Mouse (Mus musculus) left cerebral cortex, adult 9 months (tissue): ENCODE measurements around the gene Kif12.
A peak's percentile ranks its signal among the peaks of the same experiment; 100 is the strongest.

Experiments used
- DNase-seq, 2 experiments: peaks; one replicate each; pipeline ENCODE4 v3.0.0; 2022; ENCODE audit warnings: low spot score in 2 of 2

The Kif12 gene

DNA sequence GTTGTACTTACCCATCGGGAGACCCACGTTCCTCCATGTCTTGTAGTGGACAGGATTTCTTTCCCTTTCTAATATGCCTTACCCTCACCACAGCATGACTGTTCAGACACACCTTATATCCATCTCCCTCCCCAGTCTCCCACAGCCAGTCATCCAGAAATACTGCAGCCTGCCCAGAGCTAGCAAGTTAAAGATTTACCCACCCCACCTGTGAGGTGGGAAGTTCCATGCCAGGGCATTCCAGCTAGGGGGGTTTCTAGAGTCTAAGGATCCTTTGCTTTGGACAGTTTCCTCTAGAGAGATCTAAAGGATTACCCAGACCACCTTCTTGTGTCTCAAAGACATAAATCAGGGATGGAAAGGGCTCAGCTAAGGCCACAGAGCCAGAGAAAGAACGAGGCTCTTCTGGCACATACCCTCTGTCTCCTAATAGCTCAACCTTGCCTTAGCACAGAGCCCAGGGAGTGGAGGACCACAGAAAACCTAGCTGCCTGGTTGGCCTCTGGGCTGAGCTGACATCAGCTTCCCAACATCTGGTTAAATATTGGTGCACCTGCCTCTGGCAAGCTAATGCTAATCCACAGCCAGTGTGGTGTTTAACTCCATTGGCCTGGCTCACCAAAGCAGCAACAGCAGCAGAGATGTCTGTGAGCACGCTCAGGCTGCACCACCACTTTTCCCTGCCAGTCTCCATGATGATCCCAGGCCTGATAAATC, at the start of gene Kif12:
Kif12 (minus strand) TSS at position 163 of the 717 bp plus-strand sequence.
- DNase-seq, result no peak

DNA sequence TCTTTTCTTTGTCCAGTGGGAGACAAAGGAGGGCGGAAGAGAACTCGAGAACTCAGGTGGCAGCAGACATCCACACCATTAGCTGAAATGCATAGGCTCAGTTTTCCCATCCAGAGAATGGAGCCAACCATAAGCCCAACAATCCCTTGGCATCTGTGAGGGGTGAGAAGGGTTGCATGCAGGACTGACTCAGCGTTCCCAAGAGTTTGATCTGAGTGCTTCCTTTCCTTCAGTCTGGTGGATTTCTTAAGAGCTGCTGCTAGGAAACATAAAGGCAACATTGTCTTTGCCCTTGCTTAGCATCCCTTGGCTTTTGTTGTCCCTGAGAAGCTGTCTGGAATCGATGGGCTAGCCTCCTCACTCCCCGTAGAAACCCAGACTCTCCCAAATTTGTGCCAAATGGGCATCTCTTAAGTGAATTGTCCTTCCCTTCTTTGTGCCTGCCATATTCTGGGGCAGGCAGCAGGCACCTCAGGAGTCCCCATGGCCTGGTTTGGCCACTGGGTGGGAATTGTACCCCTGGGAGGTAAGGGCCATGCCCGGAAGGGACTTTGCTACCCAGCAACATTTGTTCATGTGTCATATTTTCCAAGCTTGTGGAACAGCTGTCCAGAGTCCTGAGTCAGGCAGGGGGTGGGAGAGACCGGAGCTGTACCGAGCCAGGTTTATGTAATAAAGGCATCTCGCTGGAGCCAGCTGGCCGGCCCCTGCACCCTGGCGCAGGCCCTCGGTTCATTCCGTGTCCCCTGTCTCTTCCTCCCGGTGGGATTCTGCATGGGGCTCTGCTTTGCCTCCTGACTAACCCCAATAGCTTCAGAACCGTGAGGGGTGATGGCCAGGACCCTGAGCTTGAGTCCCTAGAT, 49.4 kb upstream of the Kif12 start:
- DNase-seq, result no peak

DNA sequence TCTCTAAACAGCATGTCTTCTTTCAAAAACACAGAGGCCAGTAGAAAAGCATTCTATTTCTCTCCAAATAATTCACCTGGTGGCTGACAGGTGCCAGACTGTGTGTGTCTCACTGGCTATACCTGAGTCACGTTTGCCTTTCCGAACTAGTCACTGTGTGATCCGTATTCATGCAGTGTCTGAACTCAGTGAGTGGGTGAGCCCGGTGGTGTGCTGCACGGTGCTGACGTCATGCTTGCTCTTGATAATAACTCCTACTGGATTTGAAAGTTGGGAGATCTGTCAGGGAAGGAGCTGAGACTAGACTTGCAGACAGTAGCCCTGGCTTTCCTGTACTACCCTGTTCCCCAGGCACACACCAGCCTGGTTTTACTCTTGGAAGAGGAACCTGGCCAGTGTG, 47.7 kb upstream of the Kif12 start:
- DNase-seq, result no peak

DNA sequence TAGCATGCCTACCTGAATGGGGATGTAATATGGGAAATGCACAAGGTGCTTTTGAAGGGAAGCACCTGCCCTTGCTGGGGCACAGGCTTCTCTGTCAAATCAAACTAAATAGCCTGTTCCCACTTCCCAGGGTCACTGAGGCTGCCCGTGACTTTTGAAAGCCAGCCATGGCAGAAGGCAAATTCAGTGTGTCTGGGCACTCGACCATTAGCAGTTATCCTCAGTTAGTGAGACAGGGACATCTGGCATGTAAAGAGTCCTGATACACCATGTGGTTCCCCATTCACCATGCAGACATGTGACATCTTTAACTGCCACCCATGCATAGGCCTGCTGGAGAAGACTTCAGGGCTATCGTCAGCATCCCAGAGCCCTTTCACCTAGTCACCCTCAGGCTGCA, 47.1 kb upstream of the Kif12 start:
- no peak for DNase-seq

DNA sequence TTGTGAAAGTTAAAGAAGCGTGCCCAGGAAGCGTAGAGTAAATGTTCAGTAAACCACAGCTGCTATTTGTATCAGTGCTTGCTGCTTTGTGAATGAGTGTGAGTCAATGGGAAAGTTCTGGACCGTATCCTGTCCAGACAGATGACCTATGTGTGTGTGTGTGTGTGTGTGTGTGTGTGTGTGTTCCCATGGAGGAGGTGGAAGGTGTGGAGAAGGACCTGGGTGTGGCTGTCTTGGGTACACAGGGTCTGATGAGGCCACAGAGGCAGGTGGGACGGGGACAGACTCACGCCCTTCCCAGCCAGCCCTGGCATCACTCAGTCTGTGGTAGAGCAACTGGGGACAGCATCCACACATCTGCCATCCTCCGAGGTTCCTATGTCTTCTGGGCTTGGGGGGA, 45.6 kb upstream of the Kif12 start:
- DNase-seq, result no peak

DNA sequence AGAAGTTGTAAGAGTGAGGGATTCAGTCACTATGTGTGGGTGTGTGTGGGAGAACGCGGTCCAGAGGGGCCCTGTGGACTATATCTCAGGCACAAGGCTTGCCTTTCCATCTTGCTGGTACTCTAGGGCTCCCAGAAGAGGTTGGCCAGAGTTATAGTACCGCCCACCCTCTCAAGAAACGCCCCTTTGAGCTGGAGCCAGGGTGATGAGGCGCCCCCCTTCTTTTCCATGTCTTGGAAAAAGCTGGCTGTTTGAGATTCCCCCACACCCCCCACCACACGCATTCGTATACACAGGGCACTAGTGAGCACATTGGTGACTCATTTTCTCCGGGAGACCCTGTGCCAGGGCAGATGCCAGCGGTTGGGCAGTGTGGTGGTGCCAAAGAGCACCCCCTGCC, 44.6 kb upstream of the Kif12 start:
- no peak for DNase-seq

DNA sequence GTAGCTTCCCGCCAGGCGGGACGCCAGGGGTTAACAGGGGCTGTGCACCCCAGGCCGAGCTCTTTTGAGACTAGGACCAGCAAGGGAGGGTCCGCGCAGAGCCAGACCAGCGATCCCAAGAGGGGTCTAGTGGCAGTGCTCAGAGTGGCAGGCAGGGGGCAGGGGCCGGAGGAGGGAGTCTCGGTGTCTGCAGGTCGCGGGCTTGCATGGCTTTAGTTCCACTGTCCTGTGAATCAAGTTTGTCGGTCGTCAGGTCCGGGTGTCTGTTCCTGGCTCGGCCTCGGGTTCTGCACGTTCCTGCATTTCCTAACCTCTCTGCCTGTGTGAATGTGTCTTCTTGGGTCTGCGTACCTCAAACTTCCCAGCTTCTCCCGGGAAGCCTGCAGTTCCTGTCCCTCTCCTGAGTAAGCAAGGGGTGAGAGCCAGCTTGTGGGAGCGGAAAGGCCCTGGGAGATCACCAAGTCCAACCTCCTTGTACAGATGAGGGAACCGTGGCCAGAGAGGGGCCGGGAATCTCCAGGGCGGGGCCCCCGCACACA, 44.1 kb upstream of the Kif12 start:
- no peak for DNase-seq

DNA sequence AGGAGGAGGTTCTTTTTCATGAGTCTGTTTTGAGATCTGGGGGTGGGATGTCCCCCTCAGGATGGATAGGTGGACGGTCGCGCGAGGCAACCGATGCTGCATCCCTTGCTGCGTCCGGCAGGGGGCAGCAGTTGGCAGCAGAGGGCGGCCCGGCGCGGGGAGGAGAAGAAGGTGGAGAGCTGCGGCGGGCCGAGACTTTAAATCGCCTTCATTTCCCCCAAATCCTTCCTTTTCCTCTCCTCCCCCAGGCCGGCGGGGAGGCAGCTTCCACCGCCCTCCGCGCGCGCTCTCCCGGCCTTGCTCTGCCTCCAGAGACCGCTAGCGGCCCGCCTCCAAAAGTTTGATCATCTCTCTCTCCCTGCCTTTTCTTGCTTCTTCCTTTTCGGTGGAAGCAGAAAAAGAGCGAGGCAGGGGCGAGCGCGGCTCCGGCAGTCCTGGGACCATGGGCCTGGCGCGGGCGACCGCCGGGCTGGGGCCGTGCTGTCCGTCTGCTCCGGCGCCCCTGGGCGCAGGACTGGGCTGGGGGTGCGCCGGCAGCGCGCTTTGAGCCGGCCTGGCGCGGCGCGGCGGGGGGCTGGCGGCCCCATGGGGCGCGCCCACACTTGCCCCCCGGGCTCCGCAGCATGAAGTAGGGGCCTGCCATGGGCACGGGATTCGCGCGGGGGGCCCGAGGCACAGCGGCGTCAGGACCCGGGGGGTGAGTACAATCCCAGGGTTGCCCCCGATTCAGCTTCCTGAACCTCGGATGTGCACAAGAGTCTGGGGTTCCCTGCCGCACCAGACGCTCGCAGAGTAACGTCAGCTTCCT, 43.5 kb upstream of the Kif12 start:
- DNase-seq, result peak in 1 of 2 experiments; percentile 72

DNA sequence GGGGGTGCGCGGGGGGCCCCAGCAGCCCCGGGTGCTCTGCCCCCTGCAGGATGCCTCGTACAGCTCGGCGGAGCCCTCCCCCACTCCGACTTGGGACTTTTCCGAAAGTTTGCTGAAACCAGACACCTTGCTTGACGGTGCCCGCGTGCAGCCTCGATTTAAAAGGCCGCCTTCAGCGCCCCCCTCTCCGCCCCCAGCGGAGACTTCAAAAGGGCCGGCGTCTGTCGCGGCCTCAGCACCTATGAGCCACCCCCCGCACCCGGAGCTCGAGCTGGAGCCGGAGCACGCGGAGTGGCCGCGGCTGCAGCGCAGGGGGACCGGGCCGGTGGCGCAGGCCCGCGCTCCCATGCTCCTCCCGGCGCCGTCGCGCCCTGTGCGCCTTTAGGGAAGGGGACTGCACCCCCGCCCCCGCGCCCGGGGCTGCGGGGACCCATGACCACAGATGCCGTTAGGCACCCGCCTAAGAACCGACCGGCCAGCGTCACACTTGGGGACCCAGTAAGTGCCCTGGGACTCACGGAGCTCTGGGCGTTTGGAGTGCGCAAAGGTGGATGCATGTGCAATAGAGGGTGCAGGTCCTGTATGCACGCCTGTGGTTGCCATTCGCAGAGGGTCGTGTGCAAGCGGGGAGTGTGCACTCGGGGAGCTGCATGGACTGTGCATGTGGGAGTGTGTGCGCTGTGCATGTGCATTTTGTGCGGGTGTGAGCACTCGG, 42.1 kb upstream of the Kif12 start, which contains the start of gene Col27a1:
Col27a1 (plus strand) TSS at position 98 of the 715 bp plus-strand sequence.
- no peak for DNase-seq

DNA sequence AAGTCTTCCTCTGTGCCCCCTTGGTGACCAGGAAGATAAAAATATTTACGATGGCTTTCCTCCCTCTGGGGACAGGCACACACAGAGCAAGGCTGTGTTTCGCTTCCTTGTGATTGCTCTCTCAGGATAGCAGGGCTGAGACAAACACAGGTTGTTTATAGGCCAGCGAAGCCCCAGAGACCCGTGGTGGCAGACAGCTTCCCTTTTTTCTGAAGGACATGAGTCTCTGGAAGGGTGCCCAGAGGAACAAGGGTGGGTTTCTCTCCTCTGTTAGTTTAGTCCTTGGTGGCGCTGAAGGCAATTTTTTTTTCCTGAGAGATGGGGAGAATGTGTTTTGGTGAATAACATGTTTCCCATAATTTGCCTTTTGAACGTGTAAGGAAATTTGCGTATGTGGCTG, 33.7 kb upstream of the Kif12 start:
- DNase-seq, result peak in 1 of 2 experiments; percentile 46

DNA sequence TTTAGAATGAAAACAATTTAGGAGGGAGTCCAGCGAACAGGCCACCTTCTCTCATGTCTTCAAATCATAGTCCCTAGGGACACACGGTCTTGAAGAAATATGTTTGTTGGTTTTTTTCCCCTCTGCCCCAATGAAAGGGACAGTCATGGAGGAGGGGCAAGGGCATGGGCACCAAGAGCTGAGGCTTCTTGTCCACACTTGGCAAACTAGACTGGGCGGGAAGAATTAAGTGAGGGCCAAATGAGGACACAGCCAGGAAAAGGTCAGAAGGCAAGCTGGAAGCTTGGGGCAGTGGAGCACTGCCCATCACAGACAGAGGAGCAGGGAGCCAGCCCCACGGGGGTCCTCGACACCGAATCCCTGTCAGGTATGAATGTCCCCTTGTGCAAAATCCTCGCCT, 31.9 kb upstream of the Kif12 start:
- no peak for DNase-seq

DNA sequence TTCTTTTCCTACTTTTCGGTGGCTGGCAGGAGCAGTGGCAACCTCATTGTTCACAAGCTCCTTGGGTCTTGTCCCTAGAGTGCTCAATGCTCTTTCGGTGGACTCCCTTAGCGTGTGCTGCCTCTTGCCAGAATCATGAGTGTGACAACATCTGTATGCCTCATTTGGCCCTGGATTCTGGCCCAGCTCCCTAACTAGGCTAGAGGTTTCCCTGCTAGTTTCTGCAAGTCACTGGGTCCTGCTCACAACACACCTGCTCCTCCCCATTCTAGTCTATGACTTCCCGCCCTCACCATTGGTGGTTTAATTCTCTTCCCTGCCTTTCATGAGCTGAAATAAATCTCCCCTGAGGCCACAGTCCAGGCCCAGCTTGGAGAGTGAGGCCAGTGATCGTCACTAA, 27.4 kb upstream of the Kif12 start:
- no peak for DNase-seq

DNA sequence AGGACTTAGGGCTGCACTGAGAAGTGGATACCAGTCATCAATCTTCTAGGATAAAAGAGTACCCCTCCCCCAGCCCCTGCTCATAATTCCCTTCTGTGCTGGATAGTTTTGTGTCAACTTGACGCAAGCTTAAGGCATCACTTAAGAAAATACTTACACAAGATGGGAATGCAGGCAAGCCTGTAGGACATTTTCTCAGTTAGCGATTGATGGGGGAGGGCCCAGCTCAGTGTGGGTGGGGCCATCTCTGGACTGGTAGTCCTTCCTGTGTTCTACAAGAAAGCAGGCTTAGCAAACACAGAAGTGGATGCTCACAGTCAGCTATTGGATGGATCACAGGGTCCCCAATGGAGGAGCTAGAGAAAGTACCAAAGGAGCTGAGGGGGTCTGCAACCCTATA, 22.4 kb upstream of the Kif12 start:
- DNase-seq, result no peak

DNA sequence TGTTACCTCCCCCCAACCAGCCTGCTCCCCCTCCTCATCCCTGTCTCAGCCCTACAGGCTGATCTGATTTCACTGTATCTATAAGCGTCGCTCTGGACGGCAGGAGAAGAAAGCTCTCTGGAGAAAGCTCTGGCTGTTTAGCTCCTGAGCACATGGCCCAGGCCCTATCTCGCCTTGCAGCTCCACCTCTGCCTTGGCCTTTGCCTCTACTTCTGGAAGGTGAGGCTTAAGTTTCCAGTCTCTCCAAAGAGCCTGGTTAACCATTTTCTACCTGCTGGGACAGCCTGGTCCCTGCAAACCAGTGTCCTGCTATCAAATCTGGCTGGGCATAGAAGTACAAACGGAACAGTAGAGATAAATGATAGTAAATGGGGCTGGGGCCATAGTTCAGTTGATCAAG, 19.7 kb upstream of the Kif12 start:
- DNase-seq, result no peak

DNA sequence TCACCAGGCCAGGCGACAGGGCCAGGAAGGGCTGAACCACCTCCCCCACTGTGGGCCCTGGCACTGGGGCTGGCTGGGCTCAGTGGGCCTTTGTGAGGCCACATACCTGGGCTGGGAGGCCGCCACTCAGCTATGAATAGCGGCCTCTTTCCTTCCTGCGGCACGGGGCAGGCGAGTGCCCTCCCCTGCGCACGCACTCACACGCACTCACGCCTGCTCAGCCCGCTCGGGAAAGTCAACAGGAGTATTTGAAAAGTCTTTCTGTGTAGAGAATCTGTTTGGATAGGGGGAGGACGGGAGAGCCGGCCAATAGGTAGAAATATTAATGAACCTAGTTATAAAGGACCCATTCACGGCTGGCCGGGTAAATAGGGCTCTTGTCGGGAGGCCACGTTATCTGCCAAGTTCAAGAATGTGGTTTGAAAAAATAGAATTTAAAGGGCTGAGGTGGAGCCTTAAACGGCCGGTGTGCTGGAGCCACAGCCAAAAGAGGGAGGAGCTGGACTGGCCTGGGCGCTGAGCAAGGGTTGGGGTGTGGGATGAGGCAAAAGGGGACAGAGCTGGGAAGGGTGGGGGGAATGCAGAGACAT, 14.4 kb upstream of the Kif12 start:
- no peak for DNase-seq

DNA sequence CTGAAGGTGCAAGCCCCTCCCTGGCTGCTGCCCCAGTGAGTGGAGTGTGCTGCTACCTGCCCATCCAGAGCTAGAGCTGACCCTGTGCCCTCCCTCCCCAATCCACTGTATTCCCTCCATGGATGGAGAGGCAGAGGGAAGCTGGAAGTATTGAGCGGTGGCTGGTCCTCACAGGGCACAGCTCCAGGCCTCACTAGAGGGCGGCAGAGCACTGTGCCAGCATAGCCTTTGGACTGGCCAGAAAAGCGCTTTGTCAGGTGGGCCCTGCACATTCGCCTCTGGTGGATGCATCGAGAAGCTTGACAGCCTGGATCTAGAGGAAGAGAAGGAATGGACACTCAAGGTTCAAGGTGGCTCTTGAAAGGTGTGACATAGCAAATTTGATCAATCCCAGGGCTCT, 9.6 kb upstream of the Kif12 start:
- DNase-seq, result peak in 1 of 2 experiments; percentile 64

DNA sequence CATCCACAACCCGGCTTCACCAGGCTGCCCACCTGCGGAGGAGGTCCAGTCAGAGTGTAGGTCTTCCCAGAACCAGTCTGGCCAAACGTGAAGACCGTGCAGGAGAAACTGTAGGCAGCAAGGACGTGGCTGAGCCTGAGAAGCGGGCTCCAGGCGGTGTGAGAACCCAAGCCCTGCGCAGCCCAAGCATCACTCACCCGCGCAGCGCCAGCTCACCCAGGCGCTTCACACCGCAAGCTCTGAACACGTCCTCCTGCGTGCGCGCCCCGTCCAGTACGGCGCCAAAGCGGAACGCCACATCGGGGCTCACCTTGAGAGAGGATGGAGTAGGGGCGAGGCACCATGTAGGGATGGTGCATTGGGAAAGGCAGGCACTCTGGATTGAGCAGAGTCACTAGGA, 809 bp downstream of the Kif12 start:
- DNase-seq, result no peak

DNA sequence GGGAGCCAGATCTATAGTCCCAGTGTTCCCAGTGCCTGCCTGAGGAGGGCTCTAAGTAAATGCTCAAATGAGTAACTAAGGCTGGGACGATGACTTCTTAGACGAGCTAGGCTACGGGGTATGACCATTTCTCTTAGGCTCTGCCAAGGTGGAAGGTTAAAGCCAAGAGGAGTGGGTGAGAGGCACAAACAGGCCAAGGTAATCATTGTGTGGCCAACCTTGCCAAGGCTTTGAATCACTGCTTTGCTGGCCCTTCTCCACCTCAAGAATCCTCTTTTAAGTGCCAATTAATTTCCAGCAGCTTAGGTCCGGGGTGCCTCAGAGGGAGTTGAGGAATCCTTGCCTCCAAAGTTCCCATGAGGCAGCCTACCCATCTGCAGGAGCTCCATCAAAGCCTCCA, 1.9 kb downstream of the Kif12 start:
- no peak for DNase-seq

DNA sequence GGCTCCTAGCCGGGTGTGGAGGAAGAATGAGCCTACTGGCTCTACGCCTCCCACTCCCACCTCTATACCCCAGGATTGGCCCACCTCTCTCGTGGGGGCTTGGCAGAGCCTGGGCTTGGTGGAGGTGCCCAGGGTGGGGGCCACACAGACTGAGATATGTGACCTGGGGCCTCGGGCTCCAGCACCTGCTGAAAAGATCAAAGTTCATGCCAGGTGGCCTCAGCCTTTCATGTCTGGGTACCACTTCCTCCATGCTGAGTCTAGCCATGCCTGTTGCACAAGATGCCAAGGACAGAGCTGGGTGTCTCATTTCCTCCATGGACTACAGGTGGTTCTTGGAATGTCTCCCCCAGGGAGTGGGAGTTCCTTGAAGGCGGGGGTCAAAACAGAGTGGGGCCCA, 5.6 kb downstream of the Kif12 start:
- DNase-seq, result no peak

DNA sequence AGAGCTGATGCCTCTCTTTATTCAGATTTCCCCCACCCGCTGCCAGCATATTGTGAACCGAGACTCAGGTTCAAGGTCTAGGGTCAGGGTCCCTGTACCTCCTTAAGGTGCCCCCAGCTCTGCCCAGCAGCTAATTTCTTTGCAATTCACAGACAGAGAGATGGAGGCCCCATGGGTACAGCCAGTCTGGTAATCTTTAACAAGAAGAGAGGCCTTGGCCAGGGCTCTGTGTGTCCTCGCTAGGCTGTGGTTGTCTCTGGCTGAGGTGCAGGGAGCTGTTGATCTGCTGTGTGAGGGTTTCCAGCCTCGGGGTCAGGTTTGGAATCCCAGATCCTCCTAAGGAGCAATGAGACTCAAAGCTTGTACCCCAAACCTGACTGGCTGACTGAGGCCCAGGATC, 6.3 kb downstream of the Kif12 start:
- no peak for DNase-seq
